Mouse (Mus musculus): ENCODE results near the gene Parp1.
A peak's percentile ranks its signal among the peaks of the same experiment; 100 is the strongest.

Parp1 gene

GRCm38 (mm10) chr1:180568761-180569452 is at the start of gene Parp1:
Parp1 (plus strand) TSS chr1:180568924.
- peak; percentile 96 for DNase-seq

DNA sequence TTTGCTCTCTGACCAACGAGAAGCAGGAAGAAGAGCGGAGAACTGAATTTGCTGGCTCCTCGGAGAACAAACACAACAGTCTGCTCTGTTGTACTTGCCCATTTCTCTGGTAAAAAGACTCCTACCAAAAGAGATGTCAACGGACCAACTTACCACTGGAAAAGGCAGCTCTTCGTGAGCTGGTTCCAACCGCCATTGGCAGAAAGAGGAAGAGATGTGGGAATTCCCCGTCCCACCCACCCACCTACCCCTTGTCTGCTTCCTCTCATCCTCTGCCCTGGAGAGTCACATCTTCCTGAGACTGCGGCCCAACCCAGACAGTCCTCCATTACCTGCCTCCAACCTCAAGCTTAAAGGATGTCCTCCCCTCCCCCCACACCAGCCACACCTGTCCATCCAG is 49.2 kb upstream of the Parp1 start:
- no peak for DNase-seq

GRCm38 (mm10) chr1:180520190-180520589 is 48.5 kb upstream of the Parp1 start:
- DNase-seq: no peak

DNA sequence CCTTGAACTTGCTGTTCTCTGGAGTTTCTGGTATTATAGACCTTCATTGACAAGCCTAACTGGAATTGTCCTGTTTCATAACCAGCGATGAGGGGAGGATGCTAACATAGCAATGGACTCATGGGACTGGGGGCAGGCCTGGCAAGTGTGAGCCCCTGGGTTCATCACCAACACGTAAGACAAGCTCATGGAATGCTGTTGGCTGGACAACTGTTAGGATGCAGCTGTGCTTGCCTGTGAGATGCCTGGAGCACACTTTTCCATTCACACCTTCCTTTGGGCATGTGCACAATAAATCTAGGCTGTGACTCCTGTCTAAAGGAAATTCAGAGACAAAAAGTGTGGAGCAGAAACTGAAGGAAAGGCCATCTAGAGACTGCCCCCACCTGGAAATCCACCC is 45.4 kb upstream of the Parp1 start:
- DNase-seq: no peak

GRCm38 (mm10) chr1:180525301-180525700 is 43.4 kb upstream of the Parp1 start:
- DNase-seq: peak; percentile 42

- DNase-seq: no peak
These were observed 38.9 kb upstream of the Parp1 start for GRCm38 (mm10) chr1:180529847-180530246.

GRCm38 (mm10) chr1:180530457-180531263 is 38.1 kb upstream of the Parp1 start:
- DNase-seq: no peak

DNA sequence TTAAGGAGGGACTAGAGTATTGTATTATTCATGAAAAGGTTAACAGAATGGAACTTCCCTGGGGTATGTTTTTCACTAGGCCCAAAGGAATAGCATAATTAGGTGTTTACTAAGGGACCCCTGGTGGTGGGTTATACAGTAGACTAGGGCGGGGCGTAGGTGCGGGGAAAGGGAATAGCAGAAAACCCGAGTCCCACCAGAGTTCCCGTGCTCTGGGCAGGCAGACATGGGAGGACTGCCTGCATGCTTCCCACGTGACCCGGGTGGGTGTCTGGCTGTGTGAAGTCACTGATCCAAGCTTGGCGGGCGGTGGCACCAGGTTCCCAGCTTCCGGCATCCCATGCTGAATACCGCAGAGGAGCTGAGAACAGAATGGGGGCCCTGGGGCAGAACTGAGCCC is 36.1 kb upstream of the Parp1 start:
- DNase-seq: no peak

DNA sequence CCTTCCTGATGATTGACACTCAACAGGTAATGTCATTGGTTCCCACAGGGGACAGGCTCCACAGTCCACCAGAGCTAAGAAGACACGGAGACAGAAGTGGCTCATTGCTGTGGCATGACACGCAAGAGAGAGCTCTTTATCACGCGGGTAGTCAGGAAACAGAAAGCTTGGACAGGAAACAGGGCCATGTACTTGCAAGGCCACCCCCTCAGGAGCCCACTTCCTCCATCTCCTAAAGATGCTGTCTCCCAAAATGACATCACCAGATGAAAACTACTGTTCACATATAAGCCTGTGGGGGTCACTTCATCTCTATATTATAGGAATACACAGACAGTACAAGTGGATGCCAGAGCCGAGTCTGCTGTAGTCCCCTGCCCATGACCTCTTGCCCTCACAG is 32.0 kb upstream of the Parp1 start:
- no peak for DNase-seq

GRCm38 (mm10) chr1:180541251-180541650 is 27.5 kb upstream of the Parp1 start:
- DNase-seq: no peak

GRCm38 (mm10) chr1:180541883-180542711 is 26.6 kb upstream of the Parp1 start:
- no peak for DNase-seq

- DNase-seq: no peak
These were observed 25.9 kb upstream of the Parp1 start for GRCm38 (mm10) chr1:180542712-180543371.

- no peak for DNase-seq
These were observed 22.7 kb upstream of the Parp1 start for GRCm38 (mm10) chr1:180545918-180546545.

DNA sequence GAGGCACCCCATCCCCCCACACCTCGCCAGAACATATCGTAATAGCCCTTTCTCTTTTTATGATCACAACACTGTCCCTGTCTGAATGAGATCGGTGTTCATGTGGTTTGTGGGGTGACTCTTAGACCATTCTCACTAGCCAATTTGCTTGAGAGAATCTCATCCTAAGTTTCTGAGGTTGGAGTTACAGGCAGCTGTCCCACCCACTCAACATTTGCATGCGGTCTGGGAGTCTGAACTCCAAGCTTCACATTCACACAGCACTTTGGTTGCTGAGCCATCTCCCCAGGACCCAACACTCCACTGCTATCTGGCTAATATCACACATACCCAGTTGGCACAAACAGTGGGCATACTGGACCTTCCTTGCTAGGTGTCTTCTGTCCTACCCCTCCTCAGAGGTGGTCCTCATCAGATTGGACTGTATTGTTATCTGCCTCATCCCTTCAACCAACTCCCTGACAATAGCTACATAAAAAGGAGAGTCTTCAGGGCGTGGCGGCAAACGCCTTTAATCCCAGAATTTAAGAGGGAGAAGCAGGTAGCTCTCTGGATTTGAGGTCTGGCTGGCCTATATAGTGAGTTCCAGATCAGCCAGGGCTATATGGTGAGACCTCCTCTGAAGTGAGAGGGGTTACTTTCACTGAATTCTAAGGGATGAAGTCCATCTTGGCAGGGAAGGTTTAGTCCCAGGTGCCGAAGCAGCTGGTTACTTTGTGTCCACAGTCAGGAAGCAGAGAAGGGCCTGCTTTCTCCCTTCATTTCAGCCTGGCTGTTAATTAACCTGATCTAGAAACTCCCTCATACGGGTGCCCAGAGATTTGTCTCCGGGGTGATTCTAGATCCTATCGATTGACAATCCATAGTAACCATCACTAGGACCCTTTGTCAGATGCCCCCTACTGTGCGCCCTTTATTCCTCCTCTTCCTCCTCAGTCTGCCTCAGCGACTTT is 21.6 kb upstream of the Parp1 start:
- no peak for DNase-seq

DNA sequence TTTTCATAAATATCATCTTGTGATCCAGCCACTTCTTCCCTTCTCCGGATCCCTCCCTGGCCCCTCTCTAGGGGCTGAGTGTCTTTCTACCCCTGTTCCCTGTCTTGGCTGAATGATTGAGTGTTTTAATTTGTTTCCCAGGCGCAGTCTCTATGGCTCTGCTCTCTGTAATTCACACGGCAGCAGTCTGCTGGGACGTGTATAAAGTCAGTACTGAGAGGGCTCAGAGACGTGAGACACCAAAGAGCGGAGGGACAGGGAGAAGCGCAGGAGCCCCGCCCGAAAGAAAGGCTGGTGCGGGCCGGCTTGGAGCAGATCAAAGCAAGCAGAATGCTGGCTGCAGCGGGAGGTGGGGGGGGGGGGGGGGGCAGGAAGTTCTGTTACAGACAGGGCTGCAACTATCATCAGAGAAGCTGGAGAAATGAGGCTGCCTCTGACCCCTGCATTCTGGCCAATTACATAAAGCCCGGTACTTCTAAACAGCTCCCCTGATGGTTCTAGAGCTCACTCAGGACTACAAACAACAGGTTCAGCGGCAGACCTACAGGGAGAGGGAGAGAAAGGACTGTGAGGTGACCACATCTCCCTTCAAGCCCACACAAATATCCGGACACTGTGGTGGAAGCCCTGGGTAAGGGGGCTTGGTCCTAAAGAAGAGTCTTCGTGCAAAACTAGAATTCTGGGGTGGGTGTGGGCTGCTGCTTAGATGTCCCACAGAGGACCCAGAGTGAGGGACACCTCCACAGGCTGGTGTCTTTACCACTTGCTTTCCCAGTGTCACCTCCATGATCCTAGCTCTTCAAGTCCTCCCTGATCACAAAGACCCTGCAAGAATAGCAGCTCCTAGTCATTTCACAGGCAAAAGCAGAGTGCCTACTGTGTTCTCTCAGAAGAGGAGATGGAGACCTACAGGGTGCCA is 20.7 kb upstream of the Parp1 start:
- no peak for DNase-seq

DNA sequence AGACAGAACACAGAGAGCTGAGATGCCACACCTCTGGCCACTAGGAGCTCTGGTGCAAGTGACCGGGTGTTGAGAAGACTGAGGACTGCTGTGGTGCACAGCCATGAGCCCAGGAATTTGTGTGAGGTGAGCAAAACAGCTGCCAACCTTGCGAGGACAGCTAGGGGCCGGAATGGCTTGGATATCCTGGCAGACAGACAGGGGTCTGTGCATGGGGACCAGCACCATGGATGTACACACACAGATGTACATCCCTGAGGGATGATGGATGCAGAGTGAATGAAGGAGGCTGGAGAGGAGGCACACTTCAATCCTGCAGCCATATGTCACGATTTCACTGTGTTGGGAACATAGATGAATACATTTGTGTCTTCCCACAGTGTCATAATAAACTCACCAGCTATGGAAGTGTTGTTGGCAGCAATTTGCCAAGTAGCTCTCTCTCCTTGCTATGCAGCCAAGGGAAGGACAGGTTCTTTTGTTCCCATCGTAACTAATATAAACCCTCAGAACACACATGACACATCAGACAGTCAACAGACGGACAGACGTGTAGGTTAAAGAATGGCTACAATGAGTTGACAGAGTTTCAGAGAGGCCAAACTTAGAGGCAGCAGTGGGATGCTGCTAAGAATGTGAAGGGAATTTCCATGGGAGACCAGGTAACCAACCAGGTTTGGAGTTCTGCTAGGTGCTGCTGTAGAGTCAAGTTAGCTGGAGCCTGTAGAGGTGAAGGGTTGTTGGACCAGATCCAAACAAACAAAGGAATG is 19.0 kb upstream of the Parp1 start:
- DNase-seq: no peak

- peak; percentile 59 for DNase-seq
These were observed 18.0 kb upstream of the Parp1 start for GRCm38 (mm10) chr1:180550770-180551169.

- no peak for DNase-seq
These were observed 11.8 kb upstream of the Parp1 start for GRCm38 (mm10) chr1:180556899-180557298.

DNA sequence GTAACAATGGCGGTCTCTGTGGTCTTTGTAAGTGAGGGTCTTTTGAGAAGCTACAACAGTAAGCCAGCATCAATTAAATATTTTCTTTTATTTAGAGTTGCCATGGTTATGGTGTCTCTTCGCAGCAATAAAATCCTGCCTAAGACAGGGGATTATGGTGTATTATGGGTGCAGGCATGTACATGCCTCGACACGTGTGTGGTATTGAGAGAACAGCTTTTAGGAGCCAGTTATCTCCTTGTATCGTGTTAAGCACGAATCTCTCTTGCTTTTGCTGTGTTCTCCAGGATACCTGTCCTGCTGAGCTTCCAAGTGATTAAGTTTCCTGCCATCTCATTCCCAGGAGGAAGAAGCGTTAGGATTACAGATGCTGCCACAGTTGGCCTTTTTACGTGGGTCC is 9.3 kb upstream of the Parp1 start:
- DNase-seq: no peak
